Mouse (Mus musculus) erythroblast, adult 5-6 weeks (primary cell): ENCODE data around the gene Atxn7. TPM values are rescaled to one million over a fixed set of nuclear protein-coding genes. Genes with fewer than 3 reads are reported as not detected.
"Not testable (repeated sequence)": the region's sequence is repeated elsewhere in the genome, so short reads cannot be mapped to it uniquely, and the experiment has no call there.

ENCODE experiments used
- ATAC-seq: replicated peaks from 2 replicates; pipeline ENCODE4 v1.8.0; 2016; ENCODE audit warnings: moderate number of reproducible peaks, mild to moderate bottlenecking, moderate TSS enrichment, inconsistent platforms; ENCODE audit not compliant: poor library complexity, low FRiP score, severe bottlenecking
- total RNA-seq, 2 experiments: library from RNA; stranded (forward) in 1 of 2; stranded (reverse) in 1 of 2; fragments of 150-400 nt in 1 of 2; fragments of 200-764, 138-1000 nt in 1 of 2; gene quantifications; 2 replicates each; pipeline versions ENCODE4 v1.2.3 to v1.2.4; 2015 to 2017; ENCODE audit warnings: low replicate concordance in 2 of 2

Atxn7 gene
- total RNA-seq, 2 experiments from 2014 or later: 2.3 to 3.0 TPM

GRCm38 (mm10) chr14:14054386-14054785 is 93.1 kb downstream of the Atxn7 start:
- ATAC-seq: no peak

GRCm38 (mm10) chr14:14059606-14060005 is 98.4 kb downstream of the Atxn7 start:
- not testable (repeated sequence) for ATAC-seq

DNA sequence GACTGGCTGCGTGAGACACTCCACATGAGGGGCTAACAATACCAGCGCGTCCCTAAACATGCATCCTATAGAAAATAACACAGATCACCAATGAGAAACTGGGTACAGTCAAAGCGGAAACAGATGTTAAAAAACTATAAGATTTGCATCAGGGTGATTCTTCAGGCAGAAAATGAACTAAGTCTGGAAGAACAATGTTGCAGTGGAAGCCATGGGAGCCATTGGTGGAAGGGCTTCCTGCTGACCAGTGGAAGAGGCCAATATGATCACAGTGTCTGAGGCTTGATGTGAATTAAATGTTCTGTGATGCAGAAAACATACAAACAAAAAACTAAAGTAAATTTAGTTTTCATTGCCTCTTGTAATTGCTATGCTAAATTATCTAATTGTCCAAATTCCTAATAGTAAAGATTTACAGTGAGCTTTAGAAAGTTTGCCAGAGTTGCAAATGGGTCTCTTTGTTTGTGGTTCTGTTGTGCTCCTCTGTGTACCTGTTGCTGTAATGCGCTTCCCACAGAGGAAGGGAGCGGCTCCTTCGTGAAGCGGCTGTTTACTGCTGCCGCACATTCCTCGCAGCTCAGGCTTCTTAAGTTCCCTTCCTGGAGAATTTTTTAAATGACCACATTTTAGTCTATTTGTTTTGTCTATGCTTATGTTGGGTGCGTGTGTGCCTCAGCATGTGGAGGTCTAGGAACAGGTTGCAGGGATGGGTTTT is 101.4 kb downstream of the Atxn7 start:
- no peak for ATAC-seq

DNA sequence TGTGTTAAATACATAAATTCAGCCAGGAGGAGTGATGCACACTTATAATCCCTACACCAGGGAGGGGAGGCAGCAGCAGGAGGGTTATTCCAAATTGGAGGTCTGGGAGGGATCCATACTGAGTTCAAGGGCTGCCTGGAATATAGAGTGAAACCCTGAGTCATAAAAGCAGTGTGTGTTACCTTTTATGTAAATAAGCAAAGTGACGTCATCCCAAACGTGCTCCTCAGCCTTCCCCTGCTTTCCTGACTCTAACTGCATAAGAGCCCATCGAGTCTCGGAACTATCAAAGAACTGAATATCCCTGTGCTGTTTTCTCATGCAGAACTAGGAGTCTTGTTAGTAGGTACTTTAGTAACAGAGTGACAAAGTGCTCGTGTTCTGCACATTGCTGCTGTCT is 102.1 kb downstream of the Atxn7 start:
- ATAC-seq: no peak

DNA sequence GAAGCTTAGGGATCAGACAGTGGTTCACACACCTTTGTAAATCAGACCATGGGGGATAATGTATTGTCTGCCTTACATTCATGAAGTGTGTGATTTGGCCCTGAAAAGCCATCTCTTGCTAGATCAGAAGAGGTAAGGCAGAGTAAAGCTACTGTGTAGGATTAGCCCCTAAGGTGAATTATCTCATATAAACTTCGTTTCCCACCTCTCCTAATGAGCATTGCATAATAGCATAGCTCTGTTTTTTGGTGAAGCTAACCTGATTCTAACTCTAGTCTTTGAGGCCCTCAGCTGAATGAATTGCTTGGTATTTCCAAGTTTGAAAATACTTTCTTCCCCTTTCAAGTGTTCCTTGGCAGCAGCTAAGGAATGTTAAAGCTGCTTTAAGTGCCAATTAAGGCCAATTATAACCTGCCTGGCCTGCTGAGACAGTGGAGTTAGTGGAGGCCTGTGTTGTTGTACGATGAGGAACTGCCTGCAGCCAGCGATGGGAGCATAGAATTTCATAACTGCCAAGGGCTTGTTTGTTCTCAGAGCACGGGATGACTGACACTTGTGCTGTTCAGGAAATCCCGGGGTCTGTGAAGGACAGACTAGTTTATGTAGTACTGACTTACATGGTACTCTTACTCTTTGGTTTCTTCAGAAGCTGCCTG is 103.4 kb downstream of the Atxn7 start:
- ATAC-seq: no peak

- ATAC-seq: no peak
Observed at GRCm38 (mm10) chr14:14065142-14065498, 103.9 kb downstream of the Atxn7 start.

DNA sequence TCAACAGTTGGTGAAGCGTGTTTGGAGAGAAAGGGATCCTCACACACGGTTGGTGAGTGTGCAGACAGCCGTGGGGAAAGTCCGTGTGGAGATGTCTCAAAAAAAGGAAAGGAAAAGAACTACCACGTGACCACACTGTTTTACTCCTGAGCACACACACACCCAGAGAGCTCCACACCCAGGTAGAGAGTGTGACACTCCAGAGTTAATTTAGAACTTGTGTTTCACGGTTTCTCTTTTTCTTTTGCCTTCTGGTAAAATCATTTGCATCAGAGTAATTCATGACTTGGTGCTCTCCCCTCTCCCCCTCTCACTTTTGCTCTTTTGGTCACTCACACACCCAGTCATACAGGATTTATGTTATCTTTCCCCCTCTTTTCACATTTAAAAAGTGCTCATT is 105.0 kb downstream of the Atxn7 start:
- ATAC-seq: no peak

- ATAC-seq: peak; percentile 41; the same call in 1 of the 2 replicates
Observed at GRCm38 (mm10) chr14:14067648-14068472, 106.6 kb downstream of the Atxn7 start.

DNA sequence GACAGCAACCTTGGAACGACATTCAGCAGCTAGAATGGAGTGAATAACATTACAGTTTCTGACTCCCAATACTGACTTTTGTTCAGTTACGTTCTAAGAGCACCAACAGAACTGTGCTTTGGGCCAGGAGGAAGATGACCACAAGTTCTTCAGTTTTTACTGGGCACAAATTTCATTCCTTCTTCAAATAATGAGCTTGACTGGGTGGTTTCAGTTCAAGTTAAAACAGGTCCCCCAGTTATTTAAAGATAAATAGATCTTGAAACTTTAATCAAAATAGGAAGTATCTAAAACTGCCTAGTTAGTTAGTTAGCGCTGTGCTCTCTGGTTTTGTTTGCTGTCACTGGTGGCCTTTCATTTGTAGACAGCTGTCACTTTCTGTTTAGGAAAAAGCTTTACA is 107.3 kb downstream of the Atxn7 start:
- no peak for ATAC-seq

GRCm38 (mm10) chr14:14070541-14071315 is 109.5 kb downstream of the Atxn7 start:
- no peak for ATAC-seq

- ATAC-seq: no peak
Observed at GRCm38 (mm10) chr14:14071456-14071855, 110.2 kb downstream of the Atxn7 start.

GRCm38 (mm10) chr14:14080604-14081194 is 119.5 kb downstream of the Atxn7 start:
- ATAC-seq: peak; percentile 68

- no peak for ATAC-seq
Observed at GRCm38 (mm10) chr14:14083811-14084210, 122.6 kb downstream of the Atxn7 start.

DNA sequence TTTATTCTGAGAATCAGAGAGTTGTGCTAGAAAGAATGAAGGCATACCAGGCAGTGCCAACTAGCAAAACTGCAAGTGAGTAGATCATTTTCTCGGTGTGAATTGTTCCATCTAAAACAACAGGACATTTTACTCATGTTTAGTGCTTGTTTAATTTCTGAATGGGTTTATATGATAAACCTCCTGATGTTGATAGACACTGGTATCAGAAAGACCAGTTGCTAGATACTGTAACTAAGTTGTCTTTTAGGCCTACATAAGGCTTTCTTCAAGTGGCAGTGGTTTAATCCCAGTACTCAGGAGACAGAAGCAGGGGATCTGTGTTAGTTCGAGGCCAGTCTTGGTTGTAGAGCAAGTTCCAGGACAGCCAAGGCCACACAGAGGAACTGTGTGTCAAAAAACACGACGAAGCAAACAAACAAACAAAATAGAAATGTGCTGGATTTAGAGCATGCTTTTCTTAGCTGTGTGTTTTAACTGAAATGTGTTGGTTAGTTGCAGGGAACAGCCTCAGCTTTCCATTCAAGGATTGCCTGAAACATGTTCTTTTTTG is 125.5 kb downstream of the Atxn7 start:
- ATAC-seq: no peak

- peak; percentile 38; the same call in 1 of the 2 replicates for ATAC-seq
Observed at GRCm38 (mm10) chr14:14087348-14087747, 126.1 kb downstream of the Atxn7 start.

DNA sequence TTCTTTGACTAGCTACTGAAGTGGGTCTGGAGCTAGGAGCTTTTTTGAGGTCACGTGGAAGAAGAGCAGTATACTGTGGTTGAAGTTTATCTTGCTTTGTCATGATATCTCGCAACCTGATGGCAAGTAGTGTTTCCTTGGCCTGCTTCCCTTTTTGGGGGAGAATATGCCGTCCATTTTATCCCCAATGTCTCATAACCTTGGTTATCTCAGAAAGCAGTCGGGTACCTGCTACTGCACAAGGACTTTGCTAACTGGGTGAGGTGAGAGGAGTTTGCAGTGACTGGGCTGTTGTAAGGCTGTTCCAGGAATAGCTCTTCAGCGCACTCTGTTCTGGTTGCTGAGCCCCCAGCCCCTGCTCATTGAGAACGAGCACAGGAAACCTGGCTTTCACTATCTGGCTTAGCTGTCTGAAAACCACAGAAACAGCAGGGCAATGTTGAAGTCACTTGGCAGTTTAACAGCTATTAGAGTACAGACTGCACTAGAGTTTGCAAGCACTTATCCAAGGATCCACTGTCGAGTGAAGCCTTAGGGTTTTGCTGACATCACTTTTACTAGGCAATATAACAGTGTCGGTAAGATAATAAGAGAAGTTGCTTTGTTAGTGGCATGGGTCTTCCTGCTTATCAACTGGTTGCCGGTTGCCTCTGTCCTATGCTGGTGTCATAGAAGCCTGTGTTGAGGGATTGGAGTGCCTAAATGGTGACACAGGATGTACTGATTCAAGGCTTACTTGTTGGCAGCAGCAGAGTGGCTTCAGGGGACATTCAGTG is 127.0 kb downstream of the Atxn7 start:
- ATAC-seq: peak; percentile 56; the same call in 1 of the 2 replicates

DNA sequence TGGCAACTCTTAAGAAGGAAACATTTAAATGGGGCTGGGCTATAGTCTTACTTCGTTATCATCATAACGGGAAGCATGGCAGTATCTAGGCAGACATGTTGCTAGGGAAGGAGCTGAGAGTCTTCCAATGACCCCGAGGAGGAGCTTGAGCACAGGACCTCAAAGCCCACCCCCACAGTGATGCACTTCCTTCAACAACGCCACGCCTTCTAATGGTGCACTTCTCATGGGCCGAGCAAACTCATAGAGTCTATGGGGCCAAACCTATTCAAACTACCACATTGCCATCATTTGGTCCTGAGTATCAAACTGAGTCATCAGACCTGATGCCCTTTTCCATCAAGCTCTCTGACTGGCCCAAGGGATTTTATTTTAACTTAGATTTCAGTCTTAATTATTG is 129.3 kb downstream of the Atxn7 start:
- no peak for ATAC-seq

DNA sequence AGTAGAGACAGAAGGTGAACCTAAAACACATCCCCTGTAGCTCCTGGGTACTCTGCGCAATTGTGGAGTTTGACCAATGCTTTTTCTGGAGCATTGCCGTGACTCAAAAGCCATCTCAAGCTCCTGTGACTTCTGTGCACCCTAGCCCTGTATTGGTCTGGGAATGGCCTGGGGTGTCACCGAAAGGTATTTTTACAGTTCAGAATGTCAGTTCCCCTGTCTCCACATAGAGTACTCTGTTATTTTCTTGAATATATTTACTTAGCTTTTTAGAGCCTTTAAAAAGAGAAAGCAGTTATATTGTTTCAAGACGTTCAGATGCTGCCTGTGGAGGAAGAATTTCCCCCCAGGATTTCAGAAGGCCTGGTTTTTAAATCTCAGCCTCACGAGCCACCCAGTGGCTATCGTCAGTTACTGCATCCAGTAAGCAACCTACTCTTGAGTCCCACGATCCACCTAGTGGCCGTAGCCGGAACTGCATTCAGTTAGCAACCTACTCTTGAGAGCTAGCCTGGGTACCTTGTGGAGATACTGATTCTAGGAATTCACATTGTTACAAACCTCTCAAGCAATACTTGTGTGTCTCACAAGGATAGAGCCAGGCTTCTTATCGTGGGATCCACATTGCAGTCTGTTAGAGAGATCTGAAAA is 137.2 kb downstream of the Atxn7 start:
- ATAC-seq: peak; percentile 92
